Mouse (Mus musculus) liver, embryonic 14.5 days (tissue): Measurements from ENCODE around the gene Arfgef2.

Experiments used
- CTCF ChIP-seq: IDR thresholded peaks from 2 replicates; pipeline ENCODE4 v1.5.1; 2016; ENCODE audit warnings: antibody characterized with exemption, low read depth, control low read depth
- EP300 ChIP-seq: IDR thresholded peaks from 2 replicates; pipeline ENCODE4 v1.6.1; 2016; ENCODE audit warnings: antibody characterized with exemption, low read depth

- TF ChIP-seq CTCF (no peak), EP300 (no peak)
These were observed 86.8 kb downstream of the Arfgef2 start for GRCm38 (mm10) chr2:166892158-166892680.
